Mouse (Mus musculus) stomach, postnatal 0 days (tissue): Measurements from ENCODE around the gene Ints7.

Source experiments
- CTCF ChIP-seq: IDR thresholded peaks from 2 replicates; pipeline ENCODE4 v1.5.1; 2016; ENCODE audit warnings: antibody characterized with exemption, low read depth, mild to moderate bottlenecking, moderate library complexity
- EP300 ChIP-seq: optimal IDR thresholded peaks from 2 replicates; pipeline ENCODE3; 2016; ENCODE audit warnings: antibody characterized with exemption

DNA sequence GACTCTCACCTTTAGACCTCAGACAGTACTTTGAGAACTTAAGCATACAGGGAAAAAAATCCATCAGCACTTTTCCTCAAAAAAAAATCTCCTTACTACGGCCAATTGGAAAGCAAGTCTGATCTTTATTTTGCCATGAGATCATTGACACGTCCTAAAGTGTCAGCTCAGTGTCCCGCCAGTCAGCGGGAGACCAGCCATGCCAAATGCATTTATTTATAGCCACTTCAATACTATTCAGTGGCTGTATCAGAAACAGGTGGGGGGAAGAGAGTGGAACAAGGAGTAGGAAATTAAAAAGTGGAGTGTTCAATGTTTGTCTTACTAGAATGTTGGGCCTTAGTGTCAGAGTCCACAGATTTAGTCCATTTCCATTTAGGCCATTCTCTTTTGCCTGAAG is 24.6 kb upstream of the Ints7 start:
- no peak for TF ChIP-seq CTCF
- no peak for TF ChIP-seq EP300
